Mouse (Mus musculus) CH12.LX (cell line): ENCODE results near the gene Plod1. TPM values are rescaled to one million over a fixed set of nuclear protein-coding genes. Genes with fewer than 3 reads are reported as not detected.
A peak's percentile ranks its signal among the peaks of the same experiment; 100 is the strongest.

Experiments used
- DNase-seq: peaks from one replicate; pipeline ENCODE4 v3.0.0-alpha.2; 2013; ENCODE audit errors: extremely low read depth
- H3K27ac ChIP-seq: 2 replicates; pipeline ENCODE4 v1.5.1; 2012; ENCODE audit warnings: low read depth, mild to moderate bottlenecking, control low read depth, moderate library complexity; ENCODE audit not compliant: insufficient read depth
- H3K27me3 ChIP-seq: replicated peaks from 2 replicates; pipeline ENCODE3; 2012; ENCODE audit warnings: inconsistent platforms
- H3K36me3 ChIP-seq, 2 experiments: replicated peaks in 1 of 2; 2 replicates each; pipeline versions ENCODE3 to v1.6.1; 2012; ENCODE audit warnings: inconsistent platforms in 1 of 2, low read length in 1 of 2, mild to moderate bottlenecking in 1 of 2, mixed read lengths in 1 of 2, moderate library complexity in 1 of 2; ENCODE audit not compliant: control insufficient read depth in 1 of 2, insufficient read depth in 1 of 2
- H3K4me1 ChIP-seq, 2 experiments: 2 replicates each; pipeline ENCODE4 v1.6.1; 2012; ENCODE audit warnings: inconsistent platforms in 1 of 2, moderate library complexity in 1 of 2; ENCODE audit not compliant: insufficient read depth in 2 of 2, control insufficient read depth in 1 of 2
- H3K4me2 ChIP-seq: 2 replicates; pipeline ENCODE4 v1.6.1; 2012; ENCODE audit warnings: low read depth, mild to moderate bottlenecking, control low read depth; ENCODE audit not compliant: poor library complexity, insufficient read depth, severe bottlenecking
- H3K4me3 ChIP-seq, 3 experiments: fragments of 150-350 bp in 1 of 3; sonication (generic) in 1 of 3; replicated peaks in 1 of 3; 2 replicates each; pipeline versions ENCODE3 to v1.5.1; 2011 to 2012; ENCODE audit warnings: low read depth in 2 of 3, low read length in 2 of 3, mild to moderate bottlenecking in 2 of 3, moderate library complexity in 2 of 3, control low read depth in 1 of 3, improper control_type of control experiment in 1 of 3, inconsistent platforms in 1 of 3, mixed read lengths in 1 of 3; ENCODE audit not compliant: poor library complexity in 1 of 3
- H3K79me2 ChIP-seq: replicated peaks from 2 replicates; pipeline ENCODE4 v1.6.1; 2012; ENCODE audit warnings: mild to moderate bottlenecking, moderate library complexity; ENCODE audit not compliant: control insufficient read depth, poor library complexity, insufficient read depth, severe bottlenecking; ENCODE audit errors: extremely low read depth
- H3K9ac ChIP-seq: 2 replicates; pipeline ENCODE4 v1.6.1; 2012; ENCODE audit warnings: low read depth, mild to moderate bottlenecking, control low read depth, moderate library complexity; ENCODE audit not compliant: insufficient read depth
- H3K9me3 ChIP-seq: replicated peaks from 2 replicates; pipeline ENCODE3; 2012; ENCODE audit warnings: low read length, inconsistent platforms, mixed read lengths
- CHD2 ChIP-seq: IDR thresholded peaks from 2 replicates; pipeline ENCODE4 v1.6.1; 2011; ENCODE audit warnings: low read length, improper control_type of control experiment
- E2F4 ChIP-seq: IDR thresholded peaks from 2 replicates; pipeline ENCODE4 v1.6.1; 2011; ENCODE audit warnings: low read depth, low read length, improper control_type of control experiment; ENCODE audit not compliant: insufficient replicate concordance
- ELF1 ChIP-seq: IDR thresholded peaks from 2 replicates; pipeline ENCODE4 v1.6.1; 2014; ENCODE audit warnings: low read depth, mild to moderate bottlenecking, inconsistent platforms, low read length, improper control_type of control experiment
- EP300 ChIP-seq: IDR thresholded peaks from 2 replicates; pipeline ENCODE4 v1.6.1; 2011; ENCODE audit warnings: low read length, improper control_type of control experiment
- ETS1 ChIP-seq: conservative IDR thresholded peaks from 2 replicates; pipeline ENCODE4 v1.6.1; 2012; ENCODE audit warnings: low read depth, mild to moderate bottlenecking, inconsistent platforms, low read length, improper control_type of control experiment, moderate library complexity
- GABPA ChIP-seq: IDR thresholded peaks from 2 replicates; pipeline ENCODE4 v1.6.1; 2012; ENCODE audit warnings: low read depth, low read length, improper control_type of control experiment, inconsistent platforms; ENCODE audit not compliant: insufficient replicate concordance
- IRF4 ChIP-seq: IDR thresholded peaks from 2 replicates; pipeline ENCODE4 v1.6.1; 2014; ENCODE audit warnings: low read depth, mild to moderate bottlenecking, inconsistent platforms, low read length, improper control_type of control experiment
- JUN ChIP-seq: IDR thresholded peaks from 2 replicates; pipeline ENCODE4 v1.6.1; 2011; ENCODE audit warnings: low read depth, mild to moderate bottlenecking, low read length, improper control_type of control experiment, moderate library complexity; ENCODE audit not compliant: insufficient read depth
- KAT2A ChIP-seq: IDR thresholded peaks from 2 replicates; pipeline ENCODE4 v1.6.1; 2012; ENCODE audit warnings: low read length, improper control_type of control experiment, inconsistent platforms; ENCODE audit not compliant: insufficient replicate concordance
- MAX ChIP-seq: IDR thresholded peaks from 2 replicates; pipeline ENCODE4 v1.6.1; 2011; ENCODE audit warnings: low read length, improper control_type of control experiment
- MAZ ChIP-seq: IDR thresholded peaks from 2 replicates; pipeline ENCODE4 v1.6.1; 2012; ENCODE audit warnings: low read depth, mild to moderate bottlenecking, inconsistent platforms, low read length, improper control_type of control experiment, moderate library complexity
- MEF2A ChIP-seq: IDR thresholded peaks from 2 replicates; pipeline ENCODE4 v1.6.1; 2014; ENCODE audit warnings: low read depth, mild to moderate bottlenecking, inconsistent platforms, low read length, improper control_type of control experiment, borderline replicate concordance
- MXI1 ChIP-seq: IDR thresholded peaks from 2 replicates; pipeline ENCODE4 v1.6.1; 2011; ENCODE audit warnings: mild to moderate bottlenecking, low read depth, low read length, improper control_type of control experiment
- MYC ChIP-seq: IDR thresholded peaks from 2 replicates; pipeline ENCODE4 v1.6.1; 2011; ENCODE audit warnings: low read depth, mild to moderate bottlenecking, improper control_type of control experiment, low read length
- NELFE ChIP-seq: IDR thresholded peaks from 2 replicates; pipeline ENCODE4 v1.6.1; 2011; ENCODE audit warnings: low read depth, low read length, improper control_type of control experiment
- NRF1 ChIP-seq: IDR thresholded peaks from 2 replicates; pipeline ENCODE4 v1.6.1; 2014; ENCODE audit warnings: low read depth, mild to moderate bottlenecking, inconsistent platforms, low read length, improper control_type of control experiment, moderate library complexity
- PAX5 ChIP-seq: IDR thresholded peaks from 2 replicates; pipeline ENCODE4 v1.6.1; 2012; ENCODE audit warnings: low read length, inconsistent platforms, mixed read lengths
- POLR2AphosphoS2 ChIP-seq: IDR thresholded peaks from 2 replicates; pipeline ENCODE4 v1.6.1; 2011; ENCODE audit warnings: low read depth, low read length, improper control_type of control experiment
- RAD21 ChIP-seq: IDR thresholded peaks from 2 replicates; pipeline ENCODE4 v1.6.1; 2011; ENCODE audit warnings: low read depth, mild to moderate bottlenecking, low read length, improper control_type of control experiment, moderate library complexity
- SMC3 ChIP-seq: IDR thresholded peaks from 2 replicates; pipeline ENCODE4 v1.6.1; 2011; ENCODE audit warnings: low read depth, low read length, improper control_type of control experiment
- TBP ChIP-seq: conservative IDR thresholded peaks from 2 replicates; pipeline ENCODE4 v1.6.1; 2011; ENCODE audit warnings: low read depth, low read length, improper control_type of control experiment
- ZC3H11A ChIP-seq: IDR thresholded peaks from 2 replicates; pipeline ENCODE4 v1.6.1; 2012; ENCODE audit warnings: low read depth, mild to moderate bottlenecking, inconsistent platforms, low read length, improper control_type of control experiment
- ZKSCAN1 ChIP-seq: IDR thresholded peaks from 2 replicates; pipeline ENCODE4 v1.6.1; 2012; ENCODE audit warnings: low read depth, inconsistent platforms, low read length, improper control_type of control experiment, borderline replicate concordance
- dilution Hi-C: fragments of 300-500 bp; cut with MboI; formaldehyde crosslinking; loops from 2 replicates; pipeline ENCODE4 v1.14.3; 2020; ENCODE audit warnings: low sequenced_read_pairs; ENCODE audit not compliant: extremely low pct_unique_long_range_greater_than_20kb, extremely low pct_ligation_motif_present
- in situ Hi-C: fragments of 300-500 bp; cut with MboI; formaldehyde crosslinking; loops from 3 replicates; pipeline ENCODE4 v1.14.3; 2019; ENCODE audit warnings: low sequenced_read_pairs, low pct_ligation_motif_present, low pct_unique_long_range_greater_than_20kb, mixed read lengths
- polyA plus RNA-seq: library from polyadenylated mRNA; unstranded; fragments of >175 nt; gene quantifications from 2 replicates; pipeline ENCODE4 v1.2.1, GENCODE M21; 2012; ENCODE audit warnings: low read depth; ENCODE audit not compliant: insufficient read length
- total RNA-seq, 2 experiments: library from RNA; depleted of rRNA; stranded (reverse); fragments of 300-350 nt in 1 of 2; fragments of >200 nt in 1 of 2; gene quantifications; 2 replicates each; pipeline ENCODE4 v1.2.3; 2012 to 2014

The Plod1 gene
- total and polyA plus RNA-seq, 3 experiments: 0.30 to 6.5 (median 1.9) TPM

DNA sequence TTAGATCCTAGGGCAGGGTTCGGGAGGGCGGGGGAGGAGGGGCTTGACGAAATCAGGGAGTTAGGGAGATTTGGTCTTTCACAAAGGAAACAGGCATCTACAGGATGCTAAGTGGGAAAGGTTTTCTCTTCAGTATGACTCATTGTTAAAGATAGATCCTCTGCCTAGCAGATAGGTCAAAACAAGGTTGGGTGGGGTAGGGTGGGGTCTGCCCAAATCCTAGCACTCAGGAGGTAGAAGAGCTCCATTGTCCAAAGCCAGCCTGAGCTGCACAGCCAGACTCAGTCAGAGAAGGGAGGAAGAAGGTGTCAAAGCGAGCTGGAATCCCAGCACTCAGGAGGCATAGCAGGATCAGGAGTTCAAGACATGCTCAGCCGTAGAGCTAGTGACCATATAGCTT is 919 bp upstream of the Plod1 start:
- dilution Hi-C loops: no loop called here
- peak overlapping the region; percentile 87; the same call in 1 of the 2 replicates for H3K9ac ChIP-seq
- H3K4me2 ChIP-seq: peak overlapping the region; percentile 52; the same call in 1 of the 2 replicates
- peaks cover 0 to 2% of the 10 kb centered on the region in 2 experiments for H3K36me3 ChIP-seq
- no peak overlapping the region for H3K27ac ChIP-seq
- H3K9me3 ChIP-seq: no peaks in the 10 kb centered on the region
- TF ChIP-seq PAX5: no peak
- no peak for TF ChIP-seq MYC
- no peak for TF ChIP-seq POLR2AphosphoS2
- no peak for TF ChIP-seq JUN
- TF ChIP-seq SMC3: no peak
- TF ChIP-seq NRF1: no peak
- TF ChIP-seq IRF4: no peak
- no peak for TF ChIP-seq ZKSCAN1
- TF ChIP-seq CHD2: no peak
- TF ChIP-seq MAZ: no peak
- H3K79me2 ChIP-seq: peaks cover 14% of the 10 kb centered on the region
- no peak for DNase-seq
- H3K4me1 ChIP-seq: peaks cover 12 to 33% of the 10 kb centered on the region in 2 experiments
- no peak overlapping the region for H3K4me3 ChIP-seq
- peaks cover 54% of the 10 kb centered on the region for H3K27me3 ChIP-seq
- in situ Hi-C loops: no loop called here

DNA sequence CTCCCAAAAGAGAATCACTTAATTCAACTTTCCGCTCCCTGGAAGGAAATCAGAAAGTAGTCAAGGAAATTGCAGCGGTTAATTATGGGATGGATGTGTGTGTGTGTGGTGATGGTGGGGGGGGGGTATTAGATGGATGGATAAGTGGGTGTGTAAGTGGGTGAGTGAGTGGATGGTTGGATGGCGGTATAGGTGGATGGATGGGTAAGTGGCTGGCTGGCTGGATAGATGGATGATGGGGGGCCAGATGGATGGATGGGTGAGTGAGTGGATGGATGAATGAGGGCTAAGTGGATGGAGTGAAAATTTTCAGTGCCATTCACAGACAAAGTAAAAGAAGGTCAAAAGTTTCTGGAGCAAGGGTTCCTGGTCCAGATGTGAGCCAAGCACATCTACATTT is 454 bp upstream of the Plod1 start:
- H3K4me1 ChIP-seq: peaks cover 12 to 28% of the 10 kb centered on the region in 2 experiments
- no peaks in the 10 kb centered on the region for H3K9me3 ChIP-seq
- H3K36me3 ChIP-seq: peaks cover 0 to 2% of the 10 kb centered on the region in 2 experiments
- DNase-seq: no peak
- H3K27ac ChIP-seq: no peak overlapping the region
- peak overlapping the region; percentile 48 to 96 (median 57) for H3K4me3 ChIP-seq
- in situ Hi-C loops (no loop called here), dilution Hi-C loops (no loop called here)
- peak overlapping the region; percentile 52 for H3K4me2 ChIP-seq
- peaks cover 10% of the 10 kb centered on the region for H3K79me2 ChIP-seq
- TF ChIP-seq ELF1: no peak
- TF ChIP-seq ETS1: no peak
- TF ChIP-seq GABPA: no peak
- no peak for TF ChIP-seq ZKSCAN1
- peak overlapping the region; percentile 87 for H3K9ac ChIP-seq
- H3K27me3 ChIP-seq: peaks cover 57% of the 10 kb centered on the region

DNA sequence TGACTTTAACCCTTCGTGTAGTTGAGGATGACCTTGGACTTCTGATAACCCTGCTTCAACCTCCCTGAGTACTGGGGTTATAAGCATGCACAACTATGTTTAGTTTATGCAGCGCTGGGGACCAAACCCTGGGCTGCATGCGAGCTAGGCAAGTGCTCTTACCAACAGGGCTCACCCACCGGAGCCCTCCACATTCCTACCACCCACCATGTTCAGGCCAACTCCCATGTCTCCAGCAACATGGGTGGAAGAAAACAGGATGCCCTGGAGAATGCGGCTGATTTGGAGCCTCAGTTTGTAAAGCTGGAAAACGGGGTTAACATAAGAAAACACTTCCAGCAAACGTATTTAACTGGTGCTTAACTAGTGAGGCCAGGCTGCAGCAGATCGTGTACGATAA is 663 bp downstream of the Plod1 start:
- Histone ChIP-seq H3K4me3 (peak overlapping the region; percentile 48 to 96 (median 57)), H3K4me2 (peak overlapping the region; percentile 52; the same call in 1 of the 2 replicates), H3K27me3 (peaks cover 58% of the 10 kb centered on the region), H3K9ac (peak overlapping the region; percentile 87), H3K4me1 (peaks cover 10 to 24% of the 10 kb centered on the region in 2 experiments), H3K36me3 (no peaks in the 10 kb centered on the region), H3K79me2 (no peaks in the 10 kb centered on the region), H3K9me3 (no peaks in the 10 kb centered on the region), H3K27ac (no peak overlapping the region)
- dilution Hi-C loops (no loop called here), in situ Hi-C loops (no loop called here)
- no peak for DNase-seq
- TF ChIP-seq GABPA (no peak), MAX (no peak), E2F4 (no peak), TBP (no peak), ZC3H11A (no peak), RAD21 (no peak), MEF2A (no peak), NELFE (no peak), EP300 (no peak), MXI1 (no peak), KAT2A (no peak)
